Mouse (Mus musculus) liver, embryonic 13.5 days (tissue): ENCODE data around the gene Mboat7. TPM values are rescaled to one million over a fixed set of nuclear protein-coding genes. Genes with fewer than 3 reads are reported as not detected.

Experiments
- ATAC-seq: fragments of 200-750 bp; cut with Nextera tagmentation; 2 replicates; pipeline ENCODE4 v1.8.0; 2017; ENCODE audit warnings: low read depth, mild to moderate bottlenecking, moderate number of reproducible peaks, moderate library complexity
- DNase-seq: peaks from one replicate; pipeline ENCODE4 v3.0.0; 2022
- H3K27ac ChIP-seq: fragments of 300-500 bp; sonication (generic); 2 replicates; pipeline ENCODE4 v1.5.1; 2015; ENCODE audit warnings: moderate library complexity, mild to moderate bottlenecking, inconsistent platforms
- H3K27me3 ChIP-seq: fragments of 300-500 bp; sonication (generic); 2 replicates; pipeline ENCODE4 v1.6.1; 2015; ENCODE audit warnings: mild to moderate bottlenecking, inconsistent platforms
- H3K36me3 ChIP-seq: fragments of 300-500 bp; sonication (generic); 2 replicates; pipeline ENCODE4 v1.6.1; 2015; ENCODE audit warnings: mild to moderate bottlenecking, inconsistent platforms
- H3K4me1 ChIP-seq: fragments of 300-500 bp; sonication (generic); replicated peaks from 2 replicates; pipeline ENCODE4 v1.6.1; 2015; ENCODE audit warnings: inconsistent platforms
- H3K4me2 ChIP-seq: fragments of 300-500 bp; sonication (generic); 2 replicates; pipeline ENCODE4 v1.6.1; 2015; ENCODE audit warnings: inconsistent platforms, mild to moderate bottlenecking, moderate library complexity
- H3K4me3 ChIP-seq: fragments of 300-500 bp; sonication (generic); replicated peaks from 2 replicates; pipeline ENCODE4 v1.5.1; 2015; ENCODE audit warnings: mild to moderate bottlenecking, inconsistent platforms
- H3K9ac ChIP-seq: fragments of 300-500 bp; sonication (generic); 2 replicates; pipeline ENCODE4 v1.6.1; 2015; ENCODE audit warnings: mild to moderate bottlenecking, inconsistent platforms
- H3K9me3 ChIP-seq: fragments of 300-500 bp; sonication (generic); replicated peaks from 2 replicates; pipeline ENCODE4 v1.6.1; 2016; ENCODE audit warnings: inconsistent platforms
- WGBS: fragments of 180-500 bp; shearing (Covaris S2); methylation state at CpG from one replicate; pipeline ENCODE4 v1.1.7; 2015; ENCODE audit not compliant: insufficient replicate concordance; 5-methylcytosine and 5-hydroxymethylcytosine counted together
- polyA plus RNA-seq: library from polyadenylated mRNA; unstranded; fragments of >200 nt; fragmentation: Nextera tagmentation; extraction: Ambion mirVana; gene quantifications from 2 replicates; pipeline ENCODE4 v1.2.1, GENCODE M21; 2015

Gene Mboat7
- polyA plus RNA-seq, 1 experiment from 2014 or later: 19.8 TPM

- Histone ChIP-seq H3K27me3 (no peaks in the 10 kb centered on the region), H3K4me1 (peaks cover 45% of the 10 kb centered on the region), H3K9ac (peak within 1 kb of the TSS; percentile 83), H3K36me3 (peaks cover 19% of the 10 kb centered on the region; the same call in 1 of the 2 replicates), H3K27ac (peak within 1 kb of the TSS; percentile 89), H3K4me2 (peak within 1 kb of the TSS; percentile 97), H3K4me3 (peak within 1 kb of the TSS; percentile 76), H3K9me3 (no peaks in the 10 kb centered on the region)
- ATAC-seq (no peak; the same call in 1 of the 2 replicates), DNase-seq (no peak)
- under 1% methylated on average over 49 of the region's 49 CpGs for WGBS
Observed at GRCm38 (mm10) chr7:3692382-3692986, 839 bp downstream of the Mboat7 start, which contains the start of gene Tsen34. Gene Tsen34 (plus strand): TSS chr7:3692863.

- H3K9me3 ChIP-seq: no peaks in the 10 kb centered on the region
- peak overlapping the region; percentile 97 for H3K4me2 ChIP-seq
- no peak overlapping the region for H3K27ac ChIP-seq
- DNase-seq: no peak
- peaks cover 19% of the 10 kb centered on the region; the same call in 1 of the 2 replicates for H3K36me3 ChIP-seq
- WGBS: 13% methylated on average over 3 of the region's 3 CpGs
- H3K27me3 ChIP-seq: no peaks in the 10 kb centered on the region
- ATAC-seq: no peak
- H3K9ac ChIP-seq: peak overlapping the region; percentile 83
- peak overlapping the region; percentile 76 for H3K4me3 ChIP-seq
- peaks cover 45% of the 10 kb centered on the region for H3K4me1 ChIP-seq
Observed at GRCm38 (mm10) chr7:3691919-3692318, 1.4 kb downstream of the Mboat7 start.

- H3K9me3 ChIP-seq: no peaks in the 10 kb centered on the region
- H3K27ac ChIP-seq: no peak overlapping the region
- ATAC-seq: no peak
- H3K4me3 ChIP-seq: no peak overlapping the region
- WGBS: 85% methylated on average over 31 of the region's 31 CpGs
- H3K27me3 ChIP-seq: no peaks in the 10 kb centered on the region
- no peak overlapping the region for H3K9ac ChIP-seq
- H3K4me2 ChIP-seq: no peak overlapping the region
- no peaks in the 10 kb centered on the region for H3K4me1 ChIP-seq
- no peak for DNase-seq
- peaks cover 32% of the 10 kb centered on the region for H3K36me3 ChIP-seq
Observed at GRCm38 (mm10) chr7:3685400-3686187, 7.7 kb downstream of the Mboat7 start.

GRCm38 (mm10) chr7:3684698-3685097, 8.6 kb downstream of the Mboat7 start:
- 79% methylated on average over 8 of the region's 8 CpGs for WGBS
- no peak for ATAC-seq
- Histone ChIP-seq H3K36me3 (peaks cover 28% of the 10 kb centered on the region), H3K9ac (no peak overlapping the region), H3K9me3 (no peaks in the 10 kb centered on the region), H3K27ac (no peak overlapping the region), H3K27me3 (no peaks in the 10 kb centered on the region), H3K4me1 (no peaks in the 10 kb centered on the region), H3K4me3 (no peak overlapping the region), H3K4me2 (no peak overlapping the region)
- DNase-seq: no peak

- DNase-seq (no peak), ATAC-seq (no peak)
- Histone ChIP-seq H3K4me3 (no peak overlapping the region), H3K4me1 (no peaks in the 10 kb centered on the region), H3K27me3 (no peaks in the 10 kb centered on the region), H3K36me3 (peaks cover 28% of the 10 kb centered on the region), H3K9me3 (no peaks in the 10 kb centered on the region), H3K27ac (no peak overlapping the region), H3K4me2 (no peak overlapping the region), H3K9ac (no peak overlapping the region)
- WGBS: 78% methylated on average over 10 of the region's 10 CpGs
Observed at GRCm38 (mm10) chr7:3683908-3684550, 9.3 kb downstream of the Mboat7 start.

- no peaks in the 10 kb centered on the region for H3K4me1 ChIP-seq
- WGBS: 62% methylated on average over 9 of the region's 9 CpGs
- no peaks in the 10 kb centered on the region for H3K9me3 ChIP-seq
- no peak within 1 kb of the TSS for H3K4me3 ChIP-seq
- ATAC-seq (no peak), DNase-seq (no peak)
- no peaks in the 10 kb centered on the region for H3K27me3 ChIP-seq
- H3K4me2 ChIP-seq: no peak within 1 kb of the TSS
- no peak within 1 kb of the TSS for H3K27ac ChIP-seq
- H3K9ac ChIP-seq: no peak within 1 kb of the TSS
- H3K36me3 ChIP-seq: 0 out of 2 replicates have a peak, but pooled peaks cover 7% of the 10 kb centered on the region
Observed at GRCm38 (mm10) chr7:3677342-3677741, 16.0 kb downstream of the Mboat7 start, which contains the start of gene Tmc4. Gene Tmc4 (minus strand): TSS chr7:3677553.

GRCm38 (mm10) chr7:3676371-3676770, 17.0 kb downstream of the Mboat7 start:
- Histone ChIP-seq H3K4me3 (no peak overlapping the region), H3K4me2 (no peak overlapping the region), H3K36me3 (0 out of 2 replicates have a peak, but pooled peaks cover 7% of the 10 kb centered on the region), H3K9ac (no peak overlapping the region), H3K27me3 (no peaks in the 10 kb centered on the region), H3K4me1 (no peaks in the 10 kb centered on the region), H3K9me3 (no peaks in the 10 kb centered on the region), H3K27ac (no peak overlapping the region)
- no peak for DNase-seq
- no peak for ATAC-seq
- 84% methylated on average over 12 of the region's 12 CpGs for WGBS

- Histone ChIP-seq H3K9ac (no peak overlapping the region), H3K9me3 (no peaks in the 10 kb centered on the region), H3K4me3 (no peak overlapping the region), H3K27ac (no peak overlapping the region), H3K36me3 (0 out of 2 replicates have a peak, but pooled peaks cover 7% of the 10 kb centered on the region), H3K27me3 (no peaks in the 10 kb centered on the region), H3K4me2 (no peak overlapping the region), H3K4me1 (no peaks in the 10 kb centered on the region)
- WGBS: 53% methylated on average over 3 of the region's 3 CpGs
- ATAC-seq (peak; percentile 28; the same call in 1 of the 2 replicates), DNase-seq (no peak)
Observed at GRCm38 (mm10) chr7:3675228-3675548, 18.1 kb downstream of the Mboat7 start.

GRCm38 (mm10) chr7:3674507-3675227, 18.7 kb downstream of the Mboat7 start:
- 0 out of 2 replicates have a peak, but pooled peaks cover 7% of the 10 kb centered on the region for H3K36me3 ChIP-seq
- no peak overlapping the region for H3K4me3 ChIP-seq
- H3K27me3 ChIP-seq: no peaks in the 10 kb centered on the region
- WGBS: 50% methylated on average over 10 of the region's 10 CpGs
- DNase-seq (peak; percentile 63), ATAC-seq (peak; percentile 83)
- H3K9me3 ChIP-seq: no peaks in the 10 kb centered on the region
- H3K4me2 ChIP-seq: no peak overlapping the region
- H3K4me1 ChIP-seq: no peaks in the 10 kb centered on the region
- no peak overlapping the region for H3K9ac ChIP-seq
- no peak overlapping the region for H3K27ac ChIP-seq

- peak overlapping the region; percentile 90 for H3K27ac ChIP-seq
- H3K27me3 ChIP-seq: no peaks in the 10 kb centered on the region
- peak overlapping the region; percentile 81 for H3K4me2 ChIP-seq
- ATAC-seq (peak; percentile 45), DNase-seq (peak; percentile 27)
- peaks cover 48% of the 10 kb centered on the region for H3K4me1 ChIP-seq
- peak overlapping the region; percentile 74 for H3K4me3 ChIP-seq
- no peaks in the 10 kb centered on the region for H3K9me3 ChIP-seq
- peaks cover 18% of the 10 kb centered on the region for H3K36me3 ChIP-seq
- WGBS: 24% methylated on average over 14 of the region's 14 CpGs
- H3K9ac ChIP-seq: peak overlapping the region; percentile 70
Observed at GRCm38 (mm10) chr7:3666921-3667391, 26.4 kb downstream of the Mboat7 start.
